Mouse (Mus musculus): ENCODE results near the gene Capzb. TPM values are rescaled to one million over a fixed set of nuclear protein-coding genes. Genes with fewer than 3 reads are reported as not detected.
A peak's percentile ranks its signal among the peaks of the same experiment; 100 is the strongest.

The Capzb gene
- polyA plus RNA-seq, 1 experiment from 2014 or later, result 301 TPM

DNA sequence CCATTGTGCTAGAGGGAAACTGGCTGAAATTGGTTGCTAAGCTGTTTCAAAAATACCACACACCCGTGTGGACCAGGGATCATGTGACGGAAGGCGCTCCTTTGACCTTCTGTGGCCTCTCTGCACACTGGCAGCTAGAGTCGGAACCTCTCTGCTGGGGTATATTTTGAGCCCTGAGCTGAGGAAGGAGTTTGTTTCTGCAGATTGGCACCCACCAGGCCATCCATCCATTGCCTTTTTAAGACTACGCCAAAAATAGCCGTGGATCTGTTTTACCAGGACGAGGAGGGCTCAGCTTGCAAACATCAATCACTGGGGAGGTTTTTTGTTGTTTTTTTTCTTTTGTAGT is 49.9 kb downstream of the Capzb start:
- Histone ChIP-seq H3K36me3 (ENCODE audit: control insufficient read depth, insufficient read depth, low read length) (peaks cover 55% of the 10 kb centered on the region), H3K4me3 (ENCODE audit: control insufficient read depth in 1 of 2, insufficient read depth in 1 of 2, low read depth in 1 of 2, low read length in 2 of 2) (no peak overlapping the region), H3K4me1 (ENCODE audit: control insufficient read depth in 2 of 2, insufficient read depth in 2 of 2, low read length in 2 of 2) (peaks cover 28 to 62% of the 10 kb centered on the region in 2 experiments), H3K27ac (replicated peaks in 1 of 2; ENCODE audit: control insufficient read depth in 1 of 2, insufficient read depth in 1 of 2, low read depth in 2 of 2, low read length in 2 of 2) (peak overlapping the region; percentile 79 to 89), H3K9me3 (ENCODE audit: control insufficient read depth, low read length) (no peaks in the 10 kb centered on the region), H3K27me3 (ENCODE audit: control insufficient read depth, insufficient read depth, low read length) (no peaks in the 10 kb centered on the region), H3K9ac (ENCODE audit: low read length) (peak overlapping the region; percentile 42; the same call in 1 of the 2 replicates), H3K4me2 (ENCODE audit: low read length) (peak overlapping the region; percentile 12)
- ATAC-seq (ENCODE audit: insufficient number of reproducible peaks, insufficient read depth, low FRiP score, low read depth), result peak; percentile 58; the same call in 1 of the 2 replicates
- WGBS, result 39% methylated on average over 7 of the region's 7 CpGs

- H3K9ac ChIP-seq (ENCODE audit: low read length), result no peak overlapping the region
- peaks cover 45% of the 10 kb centered on the region for H3K36me3 ChIP-seq (ENCODE audit: control insufficient read depth, insufficient read depth, low read length)
- H3K27me3 ChIP-seq (ENCODE audit: control insufficient read depth, insufficient read depth, low read length), result no peaks in the 10 kb centered on the region
- H3K27ac ChIP-seq (replicated peaks in 1 of 2; ENCODE audit: control insufficient read depth in 1 of 2, insufficient read depth in 1 of 2, low read depth in 2 of 2, low read length in 2 of 2), result no peak overlapping the region
- peaks cover 37 to 58% of the 10 kb centered on the region in 2 experiments for H3K4me1 ChIP-seq (ENCODE audit: control insufficient read depth in 2 of 2, insufficient read depth in 2 of 2, low read length in 2 of 2)
- H3K4me2 ChIP-seq (ENCODE audit: low read length), result no peak overlapping the region
- no peak overlapping the region for H3K4me3 ChIP-seq (ENCODE audit: control insufficient read depth in 1 of 2, insufficient read depth in 1 of 2, low read depth in 1 of 2, low read length in 2 of 2)
- no peak for ATAC-seq (ENCODE audit: insufficient number of reproducible peaks, insufficient read depth, low FRiP score, low read depth)
- no peaks in the 10 kb centered on the region for H3K9me3 ChIP-seq (ENCODE audit: control insufficient read depth, low read length)
- WGBS, result 91% methylated on average over 3 of the region's 3 CpGs
Measured at GRCm38 (mm10) chr4:139244176-139244575, 51.5 kb downstream of the Capzb start.

DNA sequence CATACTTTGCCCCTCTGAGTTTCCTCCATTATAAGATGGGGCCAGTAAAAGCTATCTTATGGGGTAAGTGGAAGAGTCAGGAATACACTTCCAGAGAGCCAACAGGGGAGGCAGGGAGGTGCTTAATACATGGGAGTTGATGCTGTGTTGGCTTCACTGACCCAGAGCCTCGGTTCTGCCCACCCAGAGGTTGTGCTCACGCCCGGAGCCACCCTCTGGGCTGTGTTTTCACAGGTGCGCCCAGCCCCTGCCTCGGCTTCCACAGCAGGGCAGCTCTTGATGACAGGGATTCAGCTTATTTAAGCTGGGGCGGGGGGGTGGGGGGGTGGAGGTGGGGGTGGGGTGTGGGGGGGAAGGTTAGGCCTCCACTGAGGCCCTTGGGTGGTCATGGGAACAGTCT is 52.1 kb downstream of the Capzb start:
- 75% methylated on average over 6 of the region's 6 CpGs for WGBS
- no peak overlapping the region for H3K27ac ChIP-seq (replicated peaks in 1 of 2; ENCODE audit: control insufficient read depth in 1 of 2, insufficient read depth in 1 of 2, low read depth in 2 of 2, low read length in 2 of 2)
- no peak for ATAC-seq (ENCODE audit: insufficient number of reproducible peaks, insufficient read depth, low FRiP score, low read depth)
- H3K4me2 ChIP-seq (ENCODE audit: low read length), result no peak overlapping the region
- H3K9ac ChIP-seq (ENCODE audit: low read length), result no peak overlapping the region
- peaks cover 39 to 63% of the 10 kb centered on the region in 2 experiments for H3K4me1 ChIP-seq (ENCODE audit: control insufficient read depth in 2 of 2, insufficient read depth in 2 of 2, low read length in 2 of 2)
- H3K27me3 ChIP-seq (ENCODE audit: control insufficient read depth, insufficient read depth, low read length), result no peaks in the 10 kb centered on the region
- no peaks in the 10 kb centered on the region for H3K9me3 ChIP-seq (ENCODE audit: control insufficient read depth, low read length)
- H3K4me3 ChIP-seq (ENCODE audit: control insufficient read depth in 1 of 2, insufficient read depth in 1 of 2, low read depth in 1 of 2, low read length in 2 of 2), result no peak overlapping the region
- H3K36me3 ChIP-seq (ENCODE audit: control insufficient read depth, insufficient read depth, low read length), result peaks cover 39% of the 10 kb centered on the region

DNA sequence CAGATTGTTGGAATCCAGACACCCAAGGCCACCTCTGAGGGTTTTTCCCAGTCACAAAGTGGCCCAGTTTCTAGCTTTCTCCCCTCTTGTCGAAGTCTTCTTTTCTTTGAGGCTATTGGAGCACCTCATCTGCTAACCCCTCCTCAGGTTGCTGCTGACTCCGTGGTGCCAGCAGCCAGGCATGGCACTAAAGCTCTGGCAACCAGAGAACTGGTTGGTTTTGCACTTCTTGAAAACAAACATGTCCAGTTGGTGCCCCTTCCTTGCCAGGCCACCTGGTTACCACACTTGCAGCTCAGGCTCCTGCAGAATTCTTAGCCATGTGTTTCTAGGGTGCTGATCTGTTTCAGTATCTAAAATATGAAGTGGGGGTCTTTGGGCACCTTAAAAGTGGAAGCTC is 52.8 kb downstream of the Capzb start:
- no peaks in the 10 kb centered on the region for H3K27me3 ChIP-seq (ENCODE audit: control insufficient read depth, insufficient read depth, low read length)
- H3K36me3 ChIP-seq (ENCODE audit: control insufficient read depth, insufficient read depth, low read length), result peaks cover 31% of the 10 kb centered on the region
- H3K9ac ChIP-seq (ENCODE audit: low read length), result 0 out of 2 replicates have a peak overlapping the region, but pooled peaks have one; percentile 27
- 95% methylated on average over 2 of the region's 2 CpGs for WGBS
- H3K4me3 ChIP-seq (ENCODE audit: control insufficient read depth in 1 of 2, insufficient read depth in 1 of 2, low read depth in 1 of 2, low read length in 2 of 2), result no peak overlapping the region
- H3K4me2 ChIP-seq (ENCODE audit: low read length), result no peak overlapping the region
- H3K9me3 ChIP-seq (ENCODE audit: control insufficient read depth, low read length), result no peaks in the 10 kb centered on the region
- no peak for ATAC-seq (ENCODE audit: insufficient number of reproducible peaks, insufficient read depth, low FRiP score, low read depth)
- H3K27ac ChIP-seq (replicated peaks in 1 of 2; ENCODE audit: control insufficient read depth in 1 of 2, insufficient read depth in 1 of 2, low read depth in 2 of 2, low read length in 2 of 2), result no peak overlapping the region
- H3K4me1 ChIP-seq (ENCODE audit: control insufficient read depth in 2 of 2, insufficient read depth in 2 of 2, low read length in 2 of 2), result peaks cover 45 to 66% of the 10 kb centered on the region in 2 experiments

- Histone ChIP-seq H3K9me3 (ENCODE audit: control insufficient read depth, low read length) (no peaks in the 10 kb centered on the region), H3K27me3 (ENCODE audit: control insufficient read depth, insufficient read depth, low read length) (no peaks in the 10 kb centered on the region), H3K27ac (replicated peaks in 1 of 2; ENCODE audit: control insufficient read depth in 1 of 2, insufficient read depth in 1 of 2, low read depth in 2 of 2, low read length in 2 of 2) (0 out of 4 replicates have a peak overlapping the region, but pooled peaks of 1 of the 2 experiments have one; percentile 20), H3K36me3 (ENCODE audit: control insufficient read depth, insufficient read depth, low read length) (peaks cover 23% of the 10 kb centered on the region), H3K9ac (ENCODE audit: low read length) (0 out of 2 replicates have a peak overlapping the region, but pooled peaks have one; percentile 27), H3K4me3 (ENCODE audit: control insufficient read depth in 1 of 2, insufficient read depth in 1 of 2, low read depth in 1 of 2, low read length in 2 of 2) (no peak overlapping the region), H3K4me2 (ENCODE audit: low read length) (no peak overlapping the region), H3K4me1 (ENCODE audit: control insufficient read depth in 2 of 2, insufficient read depth in 2 of 2, low read length in 2 of 2) (peaks cover 49 to 66% of the 10 kb centered on the region in 2 experiments)
- no peak for ATAC-seq (ENCODE audit: insufficient number of reproducible peaks, insufficient read depth, low FRiP score, low read depth)
- WGBS, result 64% methylated on average over 7 of the region's 7 CpGs
Measured at GRCm38 (mm10) chr4:139246130-139246877, 53.6 kb downstream of the Capzb start.

DNA sequence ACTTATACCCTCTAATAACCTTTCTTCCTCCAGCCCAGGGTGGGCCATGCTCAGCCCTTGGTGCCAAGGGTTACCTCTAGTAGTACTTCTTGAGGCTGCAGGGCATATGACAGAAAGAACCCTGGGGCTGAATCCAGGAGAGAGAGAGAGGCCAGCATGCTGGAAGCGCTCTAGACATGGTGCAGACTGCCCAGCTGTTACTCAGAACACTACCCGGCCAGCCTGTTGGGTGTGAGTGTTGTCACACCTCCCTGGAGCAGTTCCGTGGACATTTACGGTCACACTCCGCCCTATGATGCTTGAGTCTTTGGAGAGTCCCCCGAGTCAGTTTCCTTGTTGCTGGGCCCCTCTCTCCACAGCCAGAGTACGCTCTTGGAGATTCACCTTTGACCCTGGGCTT is 55.3 kb downstream of the Capzb start:
- Histone ChIP-seq H3K9ac (ENCODE audit: low read length) (no peak overlapping the region), H3K9me3 (ENCODE audit: control insufficient read depth, low read length) (no peaks in the 10 kb centered on the region), H3K27ac (replicated peaks in 1 of 2; ENCODE audit: control insufficient read depth in 1 of 2, insufficient read depth in 1 of 2, low read depth in 2 of 2, low read length in 2 of 2) (no peak overlapping the region), H3K4me1 (ENCODE audit: control insufficient read depth in 2 of 2, insufficient read depth in 2 of 2, low read length in 2 of 2) (peaks cover 40 to 56% of the 10 kb centered on the region in 2 experiments), H3K4me2 (ENCODE audit: low read length) (no peak overlapping the region), H3K4me3 (ENCODE audit: control insufficient read depth in 1 of 2, insufficient read depth in 1 of 2, low read depth in 1 of 2, low read length in 2 of 2) (no peak overlapping the region), H3K27me3 (ENCODE audit: control insufficient read depth, insufficient read depth, low read length) (no peaks in the 10 kb centered on the region), H3K36me3 (ENCODE audit: control insufficient read depth, insufficient read depth, low read length) (peaks cover 11% of the 10 kb centered on the region; the same call in 1 of the 2 replicates)
- 69% methylated on average over 7 of the region's 7 CpGs for WGBS
- no peak for ATAC-seq (ENCODE audit: insufficient number of reproducible peaks, insufficient read depth, low FRiP score, low read depth)

DNA sequence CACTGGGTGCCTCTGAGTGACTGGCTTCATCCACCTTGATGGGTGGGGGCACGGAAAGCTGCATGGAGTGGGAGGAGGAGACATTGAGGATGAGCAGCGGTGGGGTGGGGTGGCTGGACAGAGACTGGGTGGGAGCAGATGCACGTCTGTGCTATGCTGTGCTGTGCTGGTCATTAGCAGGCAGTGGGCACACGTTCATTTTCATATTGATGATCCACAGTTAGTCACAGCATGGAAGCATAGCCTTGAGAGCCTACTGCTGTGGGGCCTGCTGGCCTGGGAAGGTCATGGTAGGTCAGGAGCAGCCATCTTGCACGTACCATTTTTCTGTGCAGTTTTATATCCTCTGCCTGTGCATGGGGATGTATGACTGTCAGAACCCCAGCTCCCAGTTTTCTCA is 56.0 kb downstream of the Capzb start:
- H3K36me3 ChIP-seq (ENCODE audit: control insufficient read depth, insufficient read depth, low read length), result peaks cover 15% of the 10 kb centered on the region; the same call in 1 of the 2 replicates
- H3K27me3 ChIP-seq (ENCODE audit: control insufficient read depth, insufficient read depth, low read length), result no peaks in the 10 kb centered on the region
- H3K4me1 ChIP-seq (ENCODE audit: control insufficient read depth in 2 of 2, insufficient read depth in 2 of 2, low read length in 2 of 2), result peaks cover 39 to 52% of the 10 kb centered on the region in 2 experiments
- ATAC-seq (ENCODE audit: insufficient number of reproducible peaks, insufficient read depth, low FRiP score, low read depth), result no peak
- no peak overlapping the region for H3K4me2 ChIP-seq (ENCODE audit: low read length)
- H3K4me3 ChIP-seq (ENCODE audit: control insufficient read depth in 1 of 2, insufficient read depth in 1 of 2, low read depth in 1 of 2, low read length in 2 of 2), result no peak overlapping the region
- no peak overlapping the region for H3K9ac ChIP-seq (ENCODE audit: low read length)
- 74% methylated on average over 5 of the region's 5 CpGs for WGBS
- H3K27ac ChIP-seq (replicated peaks in 1 of 2; ENCODE audit: control insufficient read depth in 1 of 2, insufficient read depth in 1 of 2, low read depth in 2 of 2, low read length in 2 of 2), result peak overlapping the region in 1 of 2 experiments; percentile 29; a peak in 1 of 4 replicates
- H3K9me3 ChIP-seq (ENCODE audit: control insufficient read depth, low read length), result no peaks in the 10 kb centered on the region

Data from heart, embryonic 14.5 days (tissue).